Mouse (Mus musculus): ENCODE measurements around the gene Prim2.

DNA sequence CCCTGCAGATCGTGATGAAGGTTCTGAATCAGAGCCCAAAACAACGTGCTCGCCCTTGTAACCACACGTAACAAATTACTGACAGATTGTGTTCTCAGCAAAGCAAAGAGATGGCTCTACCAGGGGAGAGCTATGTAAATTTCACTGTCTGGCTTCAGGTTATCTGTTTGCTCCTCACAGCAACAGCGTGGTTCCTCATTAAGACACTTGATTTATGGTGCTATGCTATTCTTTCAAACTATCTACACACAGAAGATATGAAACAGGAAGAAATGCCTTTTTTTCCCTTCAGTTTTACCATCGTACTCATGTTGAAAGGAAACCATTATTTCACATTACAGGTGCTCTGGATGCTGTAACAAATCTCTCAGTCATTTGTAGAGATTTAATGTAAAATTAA, 179.4 kb downstream of the Prim2 start:
- TF ChIP-seq MAFK (IDR thresholded peaks at IDR 0.05; ENCODE audit: insufficient read depth, low read depth, low read length) (no peak), HCFC1 (IDR thresholded peaks at IDR 0.05; ENCODE audit: borderline replicate concordance, insufficient read depth, low read length) (no peak), ZC3H11A (IDR thresholded peaks at IDR 0.05; ENCODE audit: borderline replicate concordance, low read depth, low read length) (no peak), CHD2 (IDR thresholded peaks at IDR 0.05; ENCODE audit: low read depth, low read length) (no peak), ZNF384 (IDR thresholded peaks at IDR 0.05; ENCODE audit: low read depth, low read length) (no peak)
